Mouse (Mus musculus) liver, adult 2 months (tissue): ENCODE measurements at regions not wholly inside any gene's neighbourhood (a gene's known extent, or its start where the extent isn't known, plus 50 kb on each side); places are given as distances from the start of the nearest gene placed in this dataset.

ENCODE experiments used
- CTCF ChIP-seq: fragments of 200-500 bp; IDR thresholded peaks from 2 replicates; pipeline ENCODE4 v1.5.1; 2011; ENCODE audit warnings: low read depth, low read length, control low read depth
- POLR2A ChIP-seq: fragments of 200-500 bp; IDR thresholded peaks from 2 replicates; pipeline ENCODE4 v1.6.1; 2011; ENCODE audit warnings: low read length, control low read depth; ENCODE audit not compliant: insufficient read depth; ENCODE audit errors: extremely low read depth

GRCm38 (mm10) chr14:54166057-54166456, 87.8 kb downstream of the Dad1 start:
- no peak for TF ChIP-seq CTCF
- TF ChIP-seq POLR2A: no peak
